Mouse (Mus musculus) embryonic stem cell, embryonic (primary cell): ENCODE results near the gene Elovl2.

ENCODE experiments used
- CTCF ChIA-PET, 4 experiments: fragments of 300-600 bp in 2 of 4; fragments of 350-600 bp in 2 of 4; sonication (Branson Sonifier 250); formaldehyde crosslinking; loops; one replicate each; lab custom pipeline; 2022; ENCODE audit warnings: inconsistent platforms in 2 of 4; lab: Charles Lee
- POLR2A ChIA-PET, 4 experiments: fragments of 300-600 bp in 2 of 4; fragments of 350-600 bp in 2 of 4; sonication (Branson Sonifier 250); formaldehyde crosslinking; loops; one replicate each; lab custom pipeline; 2022; ENCODE audit warnings: antibody characterized with exemption in 4 of 4, inconsistent platforms in 1 of 4; lab: Charles Lee

Elovl2 gene

GRCm38 (mm10) chr13:41241557-41241956 lies 21.4 kb upstream of the Elovl2 start:
- POLR2A ChIA-PET = interaction anchor here in 1 of 4 experiments (1.4 kb wide), 1 partner anchor 10 kb away, joined by 5 read pairs; no protein-coding TSS in a partner anchor
- CTCF ChIA-PET = no interaction called here

DNA sequence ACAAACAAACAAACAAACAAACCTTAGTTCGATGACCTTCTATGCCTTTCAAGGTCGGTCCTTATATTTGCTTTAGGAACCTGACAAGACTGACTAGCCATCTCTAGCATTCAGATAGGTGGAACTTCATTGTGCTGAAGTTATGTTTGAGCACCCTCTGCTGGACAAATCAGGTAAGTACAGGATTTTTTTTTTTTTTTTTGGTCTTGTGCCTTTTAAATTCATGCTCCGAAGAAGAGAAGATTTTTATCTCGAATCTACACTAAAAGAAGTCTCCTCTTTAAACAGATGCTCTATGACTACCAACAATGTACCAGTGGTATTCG lies 18.6 kb upstream of the Elovl2 start:
- CTCF ChIA-PET = interaction anchor here (0.5 to 2.4 kb wide), 12 partner anchors 11 to 454 kb away, joined by 3 to 8 read pairs (median 5); partner anchors contain the start of gene Smim13 (in 1 of the 4)
- POLR2A ChIA-PET = interaction anchor here in 2 of 4 experiments (0.5 to 1.4 kb wide), 6 partner anchors 11 to 408 kb away, joined by 3 to 6 read pairs (median 4); partner anchors contain the start of gene Smim13 (in 1 of the 2)

- CTCF ChIA-PET = interaction anchor here in 3 of 4 experiments (0.5 to 2.4 kb wide), 11 partner anchors 46 to 456 kb away, joined by 3 to 8 read pairs (median 3); no protein-coding TSS in a partner anchor
These were observed 18.0 kb upstream of the Elovl2 start for GRCm38 (mm10) chr13:41238035-41238804.

DNA sequence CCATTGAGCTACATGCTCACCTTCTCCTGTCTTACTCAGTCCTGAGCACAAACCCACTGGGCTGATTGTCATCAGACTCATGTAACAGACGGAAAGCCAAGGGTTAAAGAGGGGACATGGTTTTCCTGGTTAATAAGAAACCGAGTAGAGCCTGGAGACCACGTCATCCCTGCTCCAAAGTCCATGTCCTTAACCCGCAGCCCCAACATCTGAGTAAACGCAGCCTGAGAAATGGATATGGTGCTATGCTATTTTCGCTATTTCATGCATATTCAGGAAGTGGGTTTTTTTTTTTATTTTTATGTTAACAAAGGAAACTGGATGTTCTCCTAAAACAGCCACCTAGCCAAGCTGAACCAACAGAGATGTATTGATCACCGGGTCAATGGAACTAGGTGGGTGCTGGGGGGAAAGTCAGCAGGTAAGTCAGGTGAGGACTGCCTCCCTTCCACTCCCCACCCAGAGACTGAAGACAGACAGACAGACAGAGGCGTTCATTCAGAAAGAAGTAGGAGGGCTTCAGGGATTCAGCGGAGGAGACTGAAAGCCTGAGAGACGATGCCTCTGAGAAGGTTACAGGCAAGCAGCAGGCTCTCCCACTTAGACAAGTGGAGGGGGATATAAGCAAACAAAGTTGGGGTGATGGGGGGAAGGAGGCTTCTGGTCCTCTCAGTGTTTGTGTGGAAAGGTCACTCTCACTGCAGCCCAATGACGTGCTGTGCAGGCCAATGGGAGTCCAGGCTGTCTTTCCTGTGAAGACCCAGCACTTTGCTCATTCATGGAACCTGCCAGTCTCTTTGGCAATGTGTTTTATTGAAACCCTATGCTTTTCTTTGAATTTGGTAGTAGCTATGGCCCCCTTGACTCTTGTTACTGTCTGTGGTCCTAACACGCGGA lies 15.9 kb upstream of the Elovl2 start:
- ChIA-PET POLR2A (interaction anchor here in 1 of 4 experiments (1.1 kb wide), 1 partner anchor 122 kb away, joined by 3 read pairs; the partner anchor contains the start of gene Sycp2l), CTCF (interaction anchor here in 2 of 4 experiments (0.5 to 1.4 kb wide), 4 partner anchors 21 to 393 kb away, joined by 3 to 5 read pairs (median 4); no protein-coding TSS in a partner anchor)

More at GRCm38 (mm10) chr13:41238035-41238804, 18.0 kb upstream of the Elovl2 start:
- POLR2A ChIA-PET = interaction anchor here in 3 of 4 experiments (0.9 to 1.4 kb wide), 5 partner anchors 12 to 155 kb away, joined by 3 to 6 read pairs (median 3); partner anchors contain the start of gene Smim13 (in 2 of the 3)

DNA sequence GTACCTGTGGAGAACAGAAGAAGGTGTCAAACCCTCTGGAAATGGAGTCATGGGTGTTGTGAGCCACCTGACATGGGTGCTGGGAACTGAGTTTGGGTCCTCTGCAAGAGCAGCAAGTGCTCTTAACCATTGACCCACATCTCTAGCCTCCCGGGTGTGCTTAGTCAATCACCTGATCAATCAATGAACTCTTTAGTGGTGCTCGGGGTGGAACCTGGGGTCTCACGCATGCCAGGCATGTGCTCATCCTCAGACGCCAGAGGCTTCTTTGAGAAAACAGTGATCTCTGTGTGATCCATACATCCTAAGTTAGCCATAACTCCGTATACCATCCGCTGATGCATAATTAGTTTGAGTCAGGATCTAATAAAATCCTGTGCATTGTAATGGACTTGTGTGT lies 15.0 kb upstream of the Elovl2 start:
- CTCF ChIA-PET = no interaction called here

GRCm38 (mm10) chr13:41233241-41233640 lies 13.0 kb upstream of the Elovl2 start:
- ChIA-PET CTCF (interaction anchor here in 2 of 4 experiments (0.6 to 1.5 kb wide), 3 partner anchors 80 to 388 kb away, joined by 3 read pairs; no protein-coding TSS in a partner anchor), POLR2A (interaction anchor here (0.6 to 2.0 kb wide), 8 partner anchors 11 to 158 kb away, joined by 3 to 5 read pairs (median 3); partner anchors contain the start of genes Elovl2 (in 1 of the 4) and Smim13 (in 1 of the 4))

More for the DNA sequence above, 15.0 kb upstream of the Elovl2 start:
- POLR2A ChIA-PET = no interaction called here

DNA sequence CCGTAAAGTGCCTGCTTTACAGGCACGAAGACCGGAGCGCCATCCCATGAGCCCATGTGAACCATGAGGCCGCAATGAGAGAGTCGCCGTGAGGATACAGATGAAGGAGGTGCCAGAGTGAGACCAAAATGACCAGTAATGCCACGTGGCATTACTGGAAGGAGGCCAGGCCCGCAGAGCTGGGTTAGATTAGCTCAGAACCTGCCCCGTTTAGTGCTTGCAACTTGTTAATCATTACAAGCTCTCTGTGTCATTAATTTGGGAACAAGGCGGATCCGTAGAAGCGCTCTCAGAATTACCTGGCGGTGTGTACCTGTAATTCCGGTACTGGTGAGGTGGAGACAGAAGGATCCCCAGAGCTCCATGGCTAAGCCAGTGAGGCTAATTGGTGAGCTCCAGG lies 12.0 kb upstream of the Elovl2 start:
- POLR2A ChIA-PET = interaction anchor here in 3 of 4 experiments (0.5 to 2.0 kb wide), 10 partner anchors 8 to 157 kb away, joined by 3 to 5 read pairs (median 3); partner anchors contain the start of genes Elovl2 (in 1 of the 3) and Smim13 (in 1 of the 3)

GRCm38 (mm10) chr13:41231389-41231983 lies 11.3 kb upstream of the Elovl2 start:
- ChIA-PET POLR2A (interaction anchor here in 1 of 4 experiments (0.6 to 2.0 kb wide), 4 partner anchors 11 to 99 kb away, joined by 3 to 5 read pairs (median 4); partner anchors contain the start of genes Elovl2 and Smim13), CTCF (interaction anchor here in 1 of 4 experiments (1.2 kb wide), 1 partner anchor 403 kb away, joined by 3 read pairs; no protein-coding TSS in a partner anchor)

More for the DNA sequence above, 12.0 kb upstream of the Elovl2 start:
- CTCF ChIA-PET = interaction anchor here in 3 of 4 experiments (0.6 to 1.5 kb wide), 5 partner anchors 18 to 403 kb away, joined by 3 read pairs; partner anchors contain the start of gene Smim13 (in 1 of the 3)

DNA sequence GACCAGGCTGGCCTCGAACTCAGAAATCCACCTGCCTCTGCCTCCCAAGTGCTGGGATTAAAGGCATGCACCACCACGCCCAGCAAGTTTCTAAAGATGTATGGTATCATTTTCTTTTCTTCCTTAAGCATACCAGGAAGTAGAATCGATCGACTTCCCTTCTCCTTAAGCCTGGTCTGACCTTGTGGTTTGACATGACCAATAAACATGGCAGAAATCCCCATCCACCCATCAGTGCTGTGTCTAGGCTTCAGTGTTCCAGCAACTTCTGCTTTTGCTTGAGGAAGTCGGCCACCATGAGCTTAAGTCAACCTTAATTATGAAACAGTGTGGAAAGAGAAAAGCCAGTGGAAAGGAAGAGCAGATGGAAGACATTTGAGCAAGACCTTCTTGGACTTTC lies 10.1 kb upstream of the Elovl2 start:
- ChIA-PET POLR2A (interaction anchor here in 1 of 4 experiments (0.6 kb wide), 1 partner anchor 569 kb away, joined by 3 read pairs; no protein-coding TSS in a partner anchor), CTCF (interaction anchor here in 1 of 4 experiments (0.5 kb wide), 1 partner anchor 234 kb away, joined by 3 read pairs; no protein-coding TSS in a partner anchor)

DNA sequence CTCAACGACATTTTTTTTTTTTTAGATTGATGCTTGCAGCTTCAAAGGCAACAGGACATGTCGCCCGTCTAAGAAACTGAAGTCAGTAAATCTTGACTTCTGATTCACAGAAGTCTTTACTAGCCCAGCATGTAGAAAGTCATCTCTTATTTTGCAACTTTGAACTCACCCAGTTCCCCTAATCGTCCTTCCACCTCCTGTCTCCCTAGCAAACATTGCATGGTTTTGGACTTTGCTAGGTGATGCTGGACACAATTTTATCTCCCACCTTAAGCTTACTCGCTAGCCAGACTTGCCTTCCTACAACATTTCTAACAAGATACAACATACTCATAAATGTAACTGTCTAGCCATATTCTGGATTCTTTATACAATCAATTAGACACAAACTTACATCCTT lies 7.9 kb upstream of the Elovl2 start:
- POLR2A ChIA-PET = interaction anchor here in 2 of 4 experiments (0.5 to 0.9 kb wide), 2 partner anchors 21 to 82 kb away, joined by 3 read pairs; partner anchors contain the start of gene Smim13 (in 1 of the 2)
- CTCF ChIA-PET = interaction anchor here (0.6 to 1.4 kb wide), 5 partner anchors 75 to 385 kb away, joined by 3 to 4 read pairs (median 3); no protein-coding TSS in a partner anchor

GRCm38 (mm10) chr13:41226513-41226912 lies 6.3 kb upstream of the Elovl2 start:
- CTCF ChIA-PET = interaction anchor here in 1 of 4 experiments (0.6 to 0.9 kb wide), 2 partner anchors 79 to 142 kb away, joined by 3 read pairs; no protein-coding TSS in a partner anchor
- POLR2A ChIA-PET = interaction anchor here in 1 of 4 experiments (0.6 kb wide), 1 partner anchor 324 kb away, joined by 4 read pairs; no protein-coding TSS in a partner anchor

GRCm38 (mm10) chr13:41219687-41220303 lies 410 bp downstream of the Elovl2 start:
- ChIA-PET POLR2A (interaction anchor here (0.7 to 2.2 kb wide), 13 partner anchors 13 to 365 kb away, joined by 3 to 9 read pairs (median 3); partner anchors contain the start of gene Smim13 (in 1 of the 4)), CTCF (interaction anchor here (0.6 to 3.4 kb wide), 11 partner anchors 11 to 365 kb away, joined by 3 to 24 read pairs (median 3); partner anchors contain the start of gene Mak (in 1 of the 4))

GRCm38 (mm10) chr13:41219056-41219455 lies 1.1 kb downstream of the Elovl2 start:
- CTCF ChIA-PET = interaction anchor here in 3 of 4 experiments (0.6 to 3.4 kb wide), 5 partner anchors 73 to 496 kb away, joined by 3 to 24 read pairs (median 3); no protein-coding TSS in a partner anchor
- POLR2A ChIA-PET = interaction anchor here in 3 of 4 experiments (0.6 to 2.1 kb wide), 9 partner anchors 14 to 503 kb away, joined by 3 to 9 read pairs (median 3); no protein-coding TSS in a partner anchor

- POLR2A ChIA-PET = interaction anchor here in 1 of 4 experiments (1.1 kb wide), 1 partner anchor 31 kb away, joined by 4 read pairs; no protein-coding TSS in a partner anchor
- CTCF ChIA-PET = no interaction called here
These were observed 4.0 kb downstream of the Elovl2 start for GRCm38 (mm10) chr13:41216236-41216635.

GRCm38 (mm10) chr13:41215669-41216068 lies 4.5 kb downstream of the Elovl2 start:
- CTCF ChIA-PET = no interaction called here
- POLR2A ChIA-PET = no interaction called here
